Mouse (Mus musculus) bone marrow, adult 2 months (tissue): Measurements from ENCODE around the gene BC024978.

Source experiments
- CTCF ChIP-seq: fragments of 200-500 bp; IDR thresholded peaks from 2 replicates; pipeline ENCODE4 v1.5.1; 2011; ENCODE audit warnings: low read length, control low read depth; ENCODE audit not compliant: control insufficient read depth, insufficient read depth
- POLR2A ChIP-seq: fragments of 200-500 bp; IDR thresholded peaks from 2 replicates; pipeline ENCODE4 v1.6.1; 2011; ENCODE audit warnings: low read depth, mild to moderate bottlenecking, control low read depth, low read length, borderline replicate concordance; ENCODE audit not compliant: control insufficient read depth

DNA sequence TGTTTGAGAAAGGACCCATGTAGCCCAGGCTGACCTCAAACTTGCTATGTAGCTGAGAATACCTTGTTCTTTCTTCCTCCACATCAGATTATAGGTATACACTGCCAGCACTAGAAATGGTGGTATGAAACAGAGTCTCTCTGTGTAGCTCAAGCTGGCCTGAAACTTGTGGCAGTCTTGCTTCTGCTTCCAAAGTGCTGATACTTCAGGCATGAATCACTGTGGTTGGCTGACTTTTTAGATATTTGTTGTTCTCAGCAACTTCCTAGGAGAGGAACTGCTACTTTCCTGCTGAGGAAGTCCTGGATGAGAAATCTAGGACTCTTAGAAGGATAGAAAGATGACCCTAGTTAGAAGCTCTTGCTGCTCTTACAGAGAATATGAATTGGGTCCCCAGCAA is 2.8 kb downstream of the BC024978 start:
- no peak for TF ChIP-seq POLR2A
- TF ChIP-seq CTCF: no peak
